8 mouse cellular contexts compared by ENCODE assay signal in genomic region chr17:59012421-59013090, GRCm38 (mm10). TPM values are rescaled to one million over a fixed set of nuclear protein-coding genes. Genes with fewer than 3 reads are reported as not detected.
DNase-seq lines count a peak whose midpoint lies in the region; ATAC-seq and TF ChIP-seq lines count a peak whose summit lies in the region.

No protein-coding gene starts in this region.

- no peaks in the 10 kb centered on the region for H3K9me3 ChIP-seq in forebrain, embryonic 15.5 days
- H3K9me3 ChIP-seq in midbrain, embryonic 15.5 days = no peaks in the 10 kb centered on the region

- no peak for TF ChIP-seq CTCF in layer of hippocampus, adult 2 months (conservative IDR thresholded peaks at IDR 0.05)
- TF ChIP-seq CTCF in bone marrow, adult 2 months (IDR thresholded peaks at IDR 0.05; ENCODE audit: control insufficient read depth, insufficient read depth, low read length) = no peak

- WGBS in bone marrow, adult 2 months = 4% methylated on average over 15 of the region's 15 CpGs
- 2% methylated on average over 15 of the region's 15 CpGs for WGBS in forebrain, embryonic 15.5 days
- WGBS in midbrain, embryonic 15.5 days = 9% methylated on average over 15 of the region's 15 CpGs

- ATAC-seq in forebrain, embryonic 15.5 days (replicated peaks) = peak; percentile 87
- ATAC-seq in midbrain, embryonic 15.5 days (replicated peaks) = peak; percentile 86
- ATAC-seq in activated CD4-positive, CD25-positive, alpha-beta regulatory T cell, adult 4 months = no peak

- no peaks in the 10 kb centered on the region for H3K27me3 ChIP-seq in forebrain, embryonic 15.5 days
- H3K27me3 ChIP-seq in midbrain, embryonic 15.5 days (replicated peaks) = no peaks in the 10 kb centered on the region

- peak overlapping the region; percentile 46 for H3K9ac ChIP-seq in forebrain, embryonic 15.5 days (replicated peaks)
- peak overlapping the region; percentile 62 for H3K9ac ChIP-seq in midbrain, embryonic 15.5 days

- no peaks in the 10 kb centered on the region for H3K4me1 ChIP-seq in bone marrow, adult 2 months (ENCODE audit: control insufficient read depth, insufficient read depth, low read length)
- peaks cover 7% of the 10 kb centered on the region for H3K4me1 ChIP-seq in forebrain, embryonic 15.5 days
- no peaks in the 10 kb centered on the region for H3K4me1 ChIP-seq in midbrain, embryonic 15.5 days

- no peak for DNase-seq in layer of hippocampus, adult 2 months (ENCODE audit: low spot score in 2 of 2)
- DNase-seq in layer of hippocampus, adult 9-10 months (ENCODE audit: low spot score) = no peak
- DNase-seq in kidney, postnatal 25 days = peak; percentile 17 to 55
- DNase-seq in left cerebral cortex, adult 8-10 months (ENCODE audit: low spot score in 2 of 2) = no peak

- TF ChIP-seq POLR2A in bone marrow, adult 2 months (IDR thresholded peaks at IDR 0.05; ENCODE audit: borderline replicate concordance, control insufficient read depth, low read depth, low read length) = no peak

- H3K27ac ChIP-seq in layer of hippocampus, adult 2 months = peak overlapping the region; percentile 75
- no peak overlapping the region for H3K27ac ChIP-seq in bone marrow, adult 2 months (ENCODE audit: control insufficient read depth, insufficient read depth, low read depth, low read length, poor library complexity)
- no peak overlapping the region for H3K27ac ChIP-seq in forebrain, embryonic 15.5 days (replicated peaks)
- H3K27ac ChIP-seq in midbrain, embryonic 15.5 days = 0 out of 2 replicates have a peak overlapping the region, but pooled peaks have one; percentile 31

- peak overlapping the region; percentile 91 for H3K4me3 ChIP-seq in layer of hippocampus, adult 2 months
- H3K4me3 ChIP-seq in bone marrow, adult 2 months (replicated peaks; ENCODE audit: control insufficient read depth, low read depth, low read length) = peak overlapping the region; percentile 78
- peak overlapping the region; percentile 56 for H3K4me3 ChIP-seq in forebrain, embryonic 15.5 days
- H3K4me3 ChIP-seq in midbrain, embryonic 15.5 days = peak overlapping the region; percentile 73

- no peaks in the 10 kb centered on the region for H3K36me3 ChIP-seq in forebrain, embryonic 15.5 days
- H3K36me3 ChIP-seq in midbrain, embryonic 15.5 days (replicated peaks) = no peaks in the 10 kb centered on the region

- H3K4me2 ChIP-seq in forebrain, embryonic 15.5 days (replicated peaks) = peak overlapping the region; percentile 85
- H3K4me2 ChIP-seq in midbrain, embryonic 15.5 days = peak overlapping the region; percentile 66

RNA-seq across cellular contexts. Expression of gene Nudt12, which starts 0.6 kb away (rescaled TPM):
- total RNA-seq in layer of hippocampus, adult 2 months (2021) = 10 to 100 TPM; 10.8 to 13.3 TPM
- polyA plus RNA-seq in bone marrow, adult 2 months (2011; ENCODE audit: insufficient read depth, insufficient read length, low replicate concordance, missing spikeins) = 1.1 and 2.5 TPM in 2 replicates
- 2.7 and 3.6 TPM in 2 replicates for polyA plus RNA-seq in forebrain, embryonic 15.5 days (2015; fragmentation: Nextera tagmentation; extraction: Ambion mirVana)
- 6.3 and 6.5 TPM in 2 replicates for polyA plus RNA-seq in midbrain, embryonic 15.5 days (2015; fragmentation: Nextera tagmentation; extraction: Ambion mirVana)
- under 1 TPM in 1 of 2 experiments, not detected in 1; 0.55 TPM for polyA plus RNA-seq in activated CD4-positive, CD25-positive, alpha-beta regulatory T cell, adult 4 months (2017; shearing (Covaris generic))
- 10 to 100 TPM in 3 of 4 experiments, 1 to 10 TPM in 1; 9.1 to 13.9 (median 10.9) TPM for total RNA-seq in left cerebral cortex, adult 8-10 months (2022)

RNA-seq across cellular contexts. Expression of gene Pdzph1, which starts 21.4 kb away (rescaled TPM):
- 1 to 10 TPM; 2.1 to 2.3 TPM for total RNA-seq in layer of hippocampus, adult 2 months (2021)
- polyA plus RNA-seq in bone marrow, adult 2 months (2011; ENCODE audit: insufficient read depth, insufficient read length, low replicate concordance, missing spikeins) = not detected in 2 replicates
- 8.2 and 8.3 TPM in 2 replicates for polyA plus RNA-seq in forebrain, embryonic 15.5 days (2015; fragmentation: Nextera tagmentation; extraction: Ambion mirVana)
- 4.1 and 6.4 TPM in 2 replicates for polyA plus RNA-seq in midbrain, embryonic 15.5 days (2015; fragmentation: Nextera tagmentation; extraction: Ambion mirVana)
- not detected for polyA plus RNA-seq in activated CD4-positive, CD25-positive, alpha-beta regulatory T cell, adult 4 months (2017; shearing (Covaris generic))
- total RNA-seq in left cerebral cortex, adult 8-10 months (2022) = 1 to 10 TPM; 3.7 to 9.4 (median 6.0) TPM

Comparison
In these comparisons a context has a peak if more than half of its experiments do, and no peak if none do; other contexts are left out.
1. DNase-seq: peak in kidney, postnatal 25 days (2 of 2); none in layer of hippocampus, adult 2 months (0 of 2), layer of hippocampus, adult 9-10 months (single experiment) and left cerebral cortex, adult 8-10 months (0 of 2).
2. H3K27ac ChIP-seq: peak in layer of hippocampus, adult 2 months (single experiment) and midbrain, embryonic 15.5 days (single experiment); none in bone marrow, adult 2 months (single experiment) and forebrain, embryonic 15.5 days (single experiment).
3. Peak in every context shown above with its lines, with median percentiles within 50 percentile points of each other: H3K4me3 ChIP-seq.